ENCODE assay signal across 8 mouse cellular contexts in genomic region chr1:182124924-182125368, GRCm38 (mm10). TPM values are rescaled to one million over a fixed set of nuclear protein-coding genes. Genes with fewer than 3 reads are reported as not detected.
A peak's percentile ranks its signal among the peaks of the same experiment; 100 is the strongest.
DNase-seq lines count a peak whose midpoint lies in the region; ATAC-seq and TF ChIP-seq lines count a peak whose summit lies in the region.

No protein-coding gene starts in this region.

- no peak for TF ChIP-seq RAD21 in CH12.LX (IDR thresholded peaks at IDR 0.05; ENCODE audit: low read depth, low read length)

- peaks cover 44% of the 10 kb centered on the region for H3K79me2 ChIP-seq in CH12.LX (replicated peaks; ENCODE audit: control insufficient read depth, extremely low read depth, insufficient read depth, poor library complexity, severe bottlenecking)

- ATAC-seq in heart, embryonic 15.5 days (replicated peaks; ENCODE audit: insufficient number of reproducible peaks, insufficient read depth, low FRiP score, low read depth): peak; percentile 91
- ATAC-seq in liver, embryonic 16.5 days (ENCODE audit: low read depth): peak; percentile 90
- peak; percentile 96 for ATAC-seq in neural tube, embryonic 12.5 days (ENCODE audit: low FRiP score, low read depth)
- peak; percentile 95 for ATAC-seq in stomach, postnatal 0 days (ENCODE audit: low FRiP score, low TSS enrichment)

- H3K4me1 ChIP-seq in CH12.LX (ENCODE audit: control insufficient read depth in 1 of 2, insufficient read depth in 2 of 2): peaks cover 16 to 50% of the 10 kb centered on the region in 2 experiments
- peaks cover 18% of the 10 kb centered on the region for H3K4me1 ChIP-seq in heart, embryonic 15.5 days (replicated peaks)
- H3K4me1 ChIP-seq in liver, embryonic 16.5 days (ENCODE audit: control insufficient read depth, low read depth, low read length): peaks cover 13% of the 10 kb centered on the region
- H3K4me1 ChIP-seq in neural tube, embryonic 12.5 days: peaks cover 11% of the 10 kb centered on the region; the same call in 1 of the 2 replicates
- H3K4me1 ChIP-seq in stomach, postnatal 0 days (replicated peaks; ENCODE audit: control insufficient read depth, insufficient read depth): 0 out of 2 replicates have a peak, but pooled peaks cover 3% of the 10 kb centered on the region

- H3K4me3 ChIP-seq in CH12.LX (replicated peaks in 1 of 3; ENCODE audit: low read depth in 2 of 3, low read length in 2 of 3, poor library complexity in 1 of 3): peak overlapping the region; percentile 57 to 89 (median 80)
- peak overlapping the region; percentile 92 for H3K4me3 ChIP-seq in heart, embryonic 15.5 days
- peak overlapping the region; percentile 92 for H3K4me3 ChIP-seq in liver, embryonic 16.5 days (ENCODE audit: low read depth, low read length)
- peak overlapping the region; percentile 75 for H3K4me3 ChIP-seq in neural tube, embryonic 12.5 days
- peak overlapping the region; percentile 86 for H3K4me3 ChIP-seq in stomach, postnatal 0 days (ENCODE audit: low read depth, low read length)

- in situ Hi-C loops in CH12.LX (cut with MboI; ENCODE audit: low pct_ligation_motif_present, low pct_unique_long_range_greater_than_20kb, low sequenced_read_pairs): loop anchor here (25.0 kb wide), 1 partner anchor 212 kb away; the partner anchor contains the start of gene Fbxo28

- peak overlapping the region; percentile 92 for H3K9ac ChIP-seq in CH12.LX (ENCODE audit: insufficient read depth, low read depth)
- H3K9ac ChIP-seq in heart, embryonic 15.5 days: peak overlapping the region; percentile 81
- peak overlapping the region; percentile 90 for H3K9ac ChIP-seq in liver, embryonic 16.5 days (ENCODE audit: low read depth, low read length)
- peak overlapping the region; percentile 76 for H3K9ac ChIP-seq in neural tube, embryonic 12.5 days
- H3K9ac ChIP-seq in stomach, postnatal 0 days (ENCODE audit: low read length): peak overlapping the region; percentile 90

- H3K27me3 ChIP-seq in CH12.LX (replicated peaks): no peaks in the 10 kb centered on the region
- H3K27me3 ChIP-seq in heart, embryonic 15.5 days: 0 out of 2 replicates have a peak, but pooled peaks cover 2% of the 10 kb centered on the region
- no peaks in the 10 kb centered on the region for H3K27me3 ChIP-seq in liver, embryonic 16.5 days (ENCODE audit: control insufficient read depth, insufficient read depth, low read depth, low read length)
- no peaks in the 10 kb centered on the region for H3K27me3 ChIP-seq in neural tube, embryonic 12.5 days (replicated peaks)
- H3K27me3 ChIP-seq in stomach, postnatal 0 days (ENCODE audit: control insufficient read depth, insufficient read depth, low read length): no peaks in the 10 kb centered on the region

- TF ChIP-seq CTCF in CH12.LX (conservative IDR thresholded peaks at IDR 0.05 in 1 of 2, IDR thresholded peaks at IDR 0.05 in 1 of 2; ENCODE audit: low read depth in 2 of 2, low read length in 2 of 2): no peak
- TF ChIP-seq CTCF in stomach, postnatal 0 days (IDR thresholded peaks at IDR 0.05; ENCODE audit: low read depth): no peak

- peak; percentile 96 for DNase-seq in CH12.LX (ENCODE audit: extremely low read depth)
- peak; percentile 53 for DNase-seq in c-Kit-negative CD71-positive TER-119-positive erythroid progenitor cells, embryonic 14.5 days (ENCODE audit: low read depth, low spot score)
- DNase-seq in fibroblast of lung, adult 2 months (ENCODE audit: low read depth): peak; percentile 66
- DNase-seq in kidney, postnatal 4 days: peak; percentile 89 to 95
- peak; percentile 92 for DNase-seq in stomach, postnatal 0 days (ENCODE audit: low spot score)

- H3K9me3 ChIP-seq in CH12.LX (replicated peaks; ENCODE audit: low read length): no peaks in the 10 kb centered on the region
- H3K9me3 ChIP-seq in heart, embryonic 15.5 days (replicated peaks): no peaks in the 10 kb centered on the region
- H3K9me3 ChIP-seq in liver, embryonic 16.5 days (replicated peaks; ENCODE audit: control insufficient read depth, low read length): no peaks in the 10 kb centered on the region
- H3K9me3 ChIP-seq in neural tube, embryonic 12.5 days: no peaks in the 10 kb centered on the region
- no peaks in the 10 kb centered on the region for H3K9me3 ChIP-seq in stomach, postnatal 0 days (ENCODE audit: control insufficient read depth, low read length)

- peak; percentile 67 for TF ChIP-seq POLR2A in CH12.LX (IDR thresholded peaks at IDR 0.05; ENCODE audit: low read depth, low read length)

- H3K27ac ChIP-seq in CH12.LX (ENCODE audit: insufficient read depth, low read depth): peak overlapping the region; percentile 62
- peak overlapping the region; percentile 90 for H3K27ac ChIP-seq in heart, embryonic 15.5 days
- H3K27ac ChIP-seq in liver, embryonic 16.5 days (ENCODE audit: low read length): peak overlapping the region; percentile 78
- H3K27ac ChIP-seq in neural tube, embryonic 12.5 days: peak overlapping the region; percentile 16; the same call in 1 of the 2 replicates
- peak overlapping the region; percentile 94 for H3K27ac ChIP-seq in stomach, postnatal 0 days (replicated peaks)

- peaks cover 28 to 41% of the 10 kb centered on the region in 2 experiments for H3K36me3 ChIP-seq in CH12.LX (replicated peaks in 1 of 2; ENCODE audit: control insufficient read depth in 1 of 2, insufficient read depth in 1 of 2, low read length in 1 of 2)
- H3K36me3 ChIP-seq in heart, embryonic 15.5 days: peaks cover 14% of the 10 kb centered on the region; the same call in 1 of the 2 replicates
- H3K36me3 ChIP-seq in liver, embryonic 16.5 days (ENCODE audit: control insufficient read depth, insufficient read depth): peaks cover 6% of the 10 kb centered on the region
- peaks cover 14% of the 10 kb centered on the region for H3K36me3 ChIP-seq in neural tube, embryonic 12.5 days
- no peaks in the 10 kb centered on the region; the same call in 1 of the 2 replicates for H3K36me3 ChIP-seq in stomach, postnatal 0 days (ENCODE audit: control insufficient read depth, insufficient read depth, low read length)

- dilution Hi-C loops in CH12.LX (cut with MboI; ENCODE audit: extremely low pct_ligation_motif_present, extremely low pct_unique_long_range_greater_than_20kb, low sequenced_read_pairs): no loop called here

- peak overlapping the region; percentile 98; the same call in 1 of the 2 replicates for H3K4me2 ChIP-seq in CH12.LX (ENCODE audit: insufficient read depth, low read depth, poor library complexity, severe bottlenecking)
- H3K4me2 ChIP-seq in heart, embryonic 15.5 days: peak overlapping the region; percentile 70
- H3K4me2 ChIP-seq in liver, embryonic 16.5 days (ENCODE audit: low read depth, low read length): peak overlapping the region; percentile 69
- H3K4me2 ChIP-seq in neural tube, embryonic 12.5 days (replicated peaks): peak overlapping the region; percentile 65
- peak overlapping the region; percentile 63 for H3K4me2 ChIP-seq in stomach, postnatal 0 days (replicated peaks; ENCODE audit: low read depth)

- no peak for TF ChIP-seq EP300 in CH12.LX (IDR thresholded peaks at IDR 0.05; ENCODE audit: low read length)
- no peak for TF ChIP-seq EP300 in stomach, postnatal 0 days (optimal IDR thresholded peaks at IDR 0.05)

- under 1% methylated on average over 33 of the region's 33 CpGs for whole genome bisulfite sequencing in heart, embryonic 15.5 days
- WGBS in liver, embryonic 16.5 days (ENCODE audit: insufficient replicate concordance): 0% methylated on average over 32 of the region's 33 CpGs
- under 1% methylated on average over 33 of the region's 33 CpGs for WGBS in neural tube, embryonic 12.5 days
- WGBS in stomach, postnatal 0 days: under 1% methylated on average over 29 of the region's 33 CpGs

TF ChIP-seq in CH12.LX, 34 proteins besides CTCF, POLR2A, EP300 and RAD21 (continues in another document):
- TF ChIP-seq NRF1 (IDR thresholded peaks at IDR 0.05; ENCODE audit: low read depth, low read length) (no peak), ETS1 (conservative IDR thresholded peaks at IDR 0.05; ENCODE audit: low read depth, low read length) (no peak), GABPA (IDR thresholded peaks at IDR 0.05; ENCODE audit: insufficient replicate concordance, low read depth, low read length) (no peak), UBTF (IDR thresholded peaks at IDR 0.05; ENCODE audit: low read depth, low read length) (peak; percentile 65; the same call in 1 of the 2 replicates), ZNF384 (IDR thresholded peaks at IDR 0.05; ENCODE audit: low read depth, low read length) (no peak), TCF12 (IDR thresholded peaks at IDR 0.05; ENCODE audit: low read depth, low read length) (no peak), MYC (IDR thresholded peaks at IDR 0.05; ENCODE audit: low read depth, low read length) (no peak; the same call in 1 of the 2 replicates), CHD1 (IDR thresholded peaks at IDR 0.05; ENCODE audit: low read depth, low read length) (no peak), IRF4 (IDR thresholded peaks at IDR 0.05; ENCODE audit: low read depth, low read length) (peak; percentile 37; the same call in 1 of the 2 replicates), PAX5 (IDR thresholded peaks at IDR 0.05; ENCODE audit: low read length) (no peak), BHLHE40 (IDR thresholded peaks at IDR 0.05; ENCODE audit: low read depth, low read length) (no peak), ZC3H11A (IDR thresholded peaks at IDR 0.05; ENCODE audit: low read depth, low read length) (no peak), HCFC1 (IDR thresholded peaks at IDR 0.05; ENCODE audit: low read depth, low read length) (peak; percentile 82), E2F4 (IDR thresholded peaks at IDR 0.05; ENCODE audit: insufficient replicate concordance, low read depth, low read length) (no peak), KAT2A (IDR thresholded peaks at IDR 0.05; ENCODE audit: insufficient replicate concordance, low read length) (0 out of 2 replicates have a peak, but pooled peaks have one; percentile 43)

RNA-seq across cellular contexts. Expression of gene Srp9, which starts 0.4 kb away (rescaled TPM):
- total RNA-seq in CH12.LX (2012; rRNA removed) (135 and 154 TPM in 2 replicates), CH12.LX (2014; rRNA removed) (221 and 235 TPM in 2 replicates)
- polyA plus RNA-seq in CH12.LX (2012; ENCODE audit: insufficient read length, low read depth): 138 and 153 TPM in 2 replicates
- polyA plus RNA-seq in heart, embryonic 15.5 days (2015; fragmentation: Nextera tagmentation; extraction: Ambion mirVana): 88.4 and 109 TPM in 2 replicates
- 51.4 and 69.8 TPM in 2 replicates for polyA plus RNA-seq in liver, embryonic 16.5 days (2015; fragmentation: Nextera tagmentation; extraction: Ambion mirVana)
- 146 and 161 TPM in 2 replicates for polyA plus RNA-seq in neural tube, embryonic 12.5 days (2016; fragmentation: Nextera tagmentation; extraction: Ambion mirVana)
- 206 and 215 TPM in 2 replicates for polyA plus RNA-seq in stomach, postnatal 0 days (2015; fragmentation: Nextera tagmentation; extraction: Ambion mirVana)

RNA-seq across cellular contexts. Expression of gene Vmn1r1, which starts 39.3 kb away (rescaled TPM):
- total RNA-seq in CH12.LX (2012; rRNA removed): not detected in 2 replicates
- not detected in 2 replicates for total RNA-seq in CH12.LX (2014; rRNA removed)
- not detected in 2 replicates for polyA plus RNA-seq in CH12.LX (2012; ENCODE audit: insufficient read length, low read depth)
- polyA plus RNA-seq in heart, embryonic 15.5 days (2015; fragmentation: Nextera tagmentation; extraction: Ambion mirVana): not detected in 2 replicates
- polyA plus RNA-seq in liver, embryonic 16.5 days (2015; fragmentation: Nextera tagmentation; extraction: Ambion mirVana): not detected in 2 replicates
- polyA plus RNA-seq in neural tube, embryonic 12.5 days (2016; fragmentation: Nextera tagmentation; extraction: Ambion mirVana): not detected in 2 replicates
- not detected in 2 replicates for polyA plus RNA-seq in stomach, postnatal 0 days (2015; fragmentation: Nextera tagmentation; extraction: Ambion mirVana)

Comparison
In these comparisons a context has a peak if more than half of its experiments do, and no peak if none do; other contexts are left out.
1. Peak in every context shown above with its lines: DNase-seq, ATAC-seq, H3K4me3 ChIP-seq and H3K27ac ChIP-seq.
2. H3K27ac ChIP-seq: peak in every context shown above with its lines; median percentile 94 in stomach, postnatal 0 days; 90 in heart, embryonic 15.5 days; 78 in liver, embryonic 16.5 days; 62 in CH12.LX; 16 in neural tube, embryonic 12.5 days.